Mouse (Mus musculus) kidney, adult 8-10 months (tissue): ENCODE measurements around the gene Ndst4.

Source experiments
- DNase-seq, 2 experiments: peaks; one replicate each; pipeline ENCODE4 v3.0.0; 2022

Gene Ndst4

DNA sequence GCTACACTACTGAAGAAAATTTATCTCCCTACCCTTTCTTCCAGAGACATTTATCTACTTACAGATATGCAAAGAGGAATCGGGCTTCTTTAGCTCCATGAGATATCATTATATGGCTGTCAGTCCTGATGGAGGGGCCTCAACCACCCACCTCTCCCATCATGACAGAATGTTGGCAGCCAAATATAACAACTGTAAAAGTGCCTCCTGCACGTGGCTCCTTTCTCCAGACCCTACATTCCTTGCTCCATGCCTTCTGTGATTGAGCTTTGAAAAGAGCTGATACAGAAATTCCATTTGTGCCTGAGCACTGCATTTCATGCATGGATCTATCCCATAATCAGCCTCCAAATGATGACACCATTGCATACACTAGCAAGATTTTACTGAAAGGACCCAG is 331.1 kb downstream of the Ndst4 start:
- DNase-seq: no peak

DNA sequence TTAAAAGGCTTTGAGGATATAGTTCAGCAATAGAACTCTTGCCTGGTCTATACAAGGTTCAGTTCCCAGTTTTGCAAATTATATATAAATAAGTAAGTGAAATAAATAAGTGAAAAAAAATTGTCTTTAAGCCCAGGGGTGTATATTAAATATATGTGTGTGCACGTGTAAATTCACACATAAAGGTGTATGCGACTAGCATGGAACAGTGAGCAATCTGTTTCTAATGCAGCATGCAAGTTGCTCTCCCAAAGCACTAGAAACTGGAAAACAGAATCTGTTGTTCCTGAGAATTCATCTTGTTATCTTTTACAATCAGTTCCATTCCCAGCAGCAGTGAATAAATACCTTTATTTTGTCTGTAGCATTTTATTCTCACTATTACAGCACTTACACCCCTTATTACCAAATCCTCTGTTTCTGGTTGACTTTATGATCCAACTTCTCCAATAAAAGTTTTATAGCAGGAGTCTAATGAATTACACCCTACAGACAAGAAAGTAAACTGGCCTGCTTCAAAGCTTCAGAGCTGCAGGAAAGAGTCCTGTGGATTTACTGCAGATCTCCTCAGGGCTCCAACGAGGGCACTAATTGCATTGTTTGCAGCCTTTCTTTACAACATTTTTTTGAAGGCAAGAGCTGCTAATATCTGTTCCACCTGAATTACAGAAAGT is 340.7 kb downstream of the Ndst4 start:
- no peak for DNase-seq

DNA sequence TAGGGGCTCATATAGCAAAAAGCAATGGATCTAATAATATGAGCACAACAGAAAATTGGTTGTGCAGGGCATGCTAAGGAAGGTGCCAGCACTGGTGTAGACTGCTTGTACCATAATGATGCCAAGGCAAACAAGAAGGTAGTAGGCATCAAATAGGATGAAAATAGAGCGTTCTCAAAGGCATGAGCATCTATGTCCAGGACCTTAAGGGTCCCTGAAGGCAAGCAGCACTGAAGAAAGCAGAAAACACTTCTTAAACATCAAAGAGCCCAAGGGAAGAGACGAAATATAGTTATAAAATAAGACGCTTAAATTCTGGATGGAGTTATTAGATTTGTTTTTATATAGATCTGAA is 341.2 kb downstream of the Ndst4 start:
- no peak for DNase-seq

DNA sequence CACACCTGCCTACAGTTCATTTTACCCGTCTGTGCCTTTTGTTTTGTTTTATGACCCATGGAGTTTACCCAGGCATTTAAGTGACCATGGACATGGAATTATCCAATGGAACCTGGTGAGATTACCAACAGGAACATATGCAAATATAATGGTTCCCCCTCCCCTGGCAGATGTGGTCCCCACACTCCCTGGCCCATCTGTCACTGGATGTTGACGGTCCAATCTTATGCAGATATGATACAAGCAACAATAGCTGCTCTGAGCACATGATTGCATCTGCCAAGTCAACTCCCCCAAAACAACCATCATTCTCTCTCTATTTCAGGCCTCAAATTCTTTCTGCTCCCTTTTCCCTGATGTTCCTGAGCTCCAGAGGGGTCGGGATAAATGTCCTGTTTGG is 342.5 kb downstream of the Ndst4 start:
- DNase-seq: no peak

DNA sequence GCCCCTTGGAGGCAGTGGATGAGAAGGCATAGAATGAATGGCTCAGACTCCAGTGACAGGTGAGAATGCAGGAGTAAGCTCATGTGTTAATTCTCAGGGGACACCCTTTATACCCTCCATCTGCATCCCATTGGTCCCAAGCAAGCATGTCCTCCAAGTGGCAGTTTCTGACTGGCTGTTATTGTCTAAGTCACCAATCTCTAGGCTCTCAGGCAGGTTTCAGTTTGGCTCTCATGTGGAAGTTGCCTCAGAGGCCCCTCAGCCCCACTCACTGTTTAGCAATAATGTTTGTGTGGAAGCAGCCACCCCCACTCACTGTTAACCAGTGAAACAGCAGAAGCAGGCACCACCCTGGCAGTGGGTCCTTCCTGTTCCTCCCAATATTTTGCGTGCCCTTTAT is 353.0 kb downstream of the Ndst4 start:
- DNase-seq: no peak

DNA sequence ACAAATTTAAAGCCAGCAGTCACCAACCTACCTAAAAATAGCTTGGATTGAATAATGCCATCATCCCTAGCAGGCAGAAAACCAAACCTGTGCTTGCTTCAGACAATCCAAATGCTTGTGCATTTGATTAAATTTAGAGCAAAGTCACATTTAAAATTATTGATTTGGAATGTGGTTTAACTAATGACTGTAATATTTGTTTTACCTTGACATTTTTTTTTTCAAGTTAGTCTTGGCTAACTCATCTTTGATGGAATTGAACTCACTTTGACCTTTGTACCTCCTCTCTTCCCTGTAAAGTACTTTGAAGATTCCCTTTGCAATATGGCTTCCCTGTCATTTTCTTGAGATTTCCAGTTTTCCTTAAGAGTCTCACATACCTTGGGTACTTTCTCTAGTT is 356.8 kb downstream of the Ndst4 start:
- no peak for DNase-seq
